In the genomic region with DNA sequence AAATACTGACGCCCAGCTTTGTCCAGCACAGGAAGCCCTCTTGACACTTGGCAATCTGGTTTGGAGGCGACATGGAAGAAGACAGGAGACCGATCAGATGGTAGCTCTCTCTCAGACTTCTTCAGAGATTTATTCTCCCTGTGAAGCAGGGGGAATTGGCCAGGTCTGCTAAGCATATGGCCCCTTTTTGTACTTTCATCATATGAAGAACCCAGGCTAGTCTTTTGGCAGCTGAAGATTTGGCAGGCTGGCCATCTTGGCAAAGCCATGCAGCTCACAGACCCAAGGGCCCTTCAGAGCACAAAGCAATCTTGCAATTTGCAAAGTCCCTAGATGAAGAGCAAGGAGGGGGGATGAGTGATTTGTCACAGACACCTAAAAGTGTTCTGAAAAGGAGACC, we compare ENCODE assay signal across 10 mouse cellular contexts.
A peak's percentile ranks its signal among the peaks of the same experiment; 100 is the strongest.
DNase-seq lines count a peak whose midpoint lies in the region; ATAC-seq lines count a peak whose summit lies in the region.
"Had no signal": no experiment of that assay in that cellular context is flagged by ENCODE, and none has a peak within 500 bp of the region (broad histone marks: within the 10 kb centered on the region; RNA-seq: fewer than 3 reads in every experiment).

No protein-coding gene starts in this region.

- 67% methylated on average over 3 of the region's 3 CpGs for WGBS in embryonic facial prominence, embryonic 14.5 days
- WGBS in embryonic facial prominence, embryonic 10.5 days: 76% methylated on average over 3 of the region's 3 CpGs

- no peak overlapping the region for H3K27ac ChIP-seq in embryonic facial prominence, embryonic 14.5 days (replicated peaks; ENCODE audit: low read depth, low read length)
- no peak overlapping the region for H3K27ac ChIP-seq in embryonic facial prominence, embryonic 10.5 days (replicated peaks)

- no peak for ATAC-seq in embryonic facial prominence, embryonic 14.5 days (ENCODE audit: low read depth)
- ATAC-seq in granulocyte monocyte progenitor cell, adult 5-6 weeks (replicated peaks; ENCODE audit: poor library complexity, severe bottlenecking): no peak

- H3K9me3 ChIP-seq in embryonic facial prominence, embryonic 14.5 days (ENCODE audit: control insufficient read depth, low read length): no peaks in the 10 kb centered on the region
- H3K9me3 ChIP-seq in embryonic facial prominence, embryonic 10.5 days: no peaks in the 10 kb centered on the region

- H3K36me3 ChIP-seq in embryonic facial prominence, embryonic 14.5 days (ENCODE audit: control insufficient read depth, insufficient read depth, low read length): no peaks in the 10 kb centered on the region
- no peaks in the 10 kb centered on the region for H3K36me3 ChIP-seq in embryonic facial prominence, embryonic 10.5 days (replicated peaks)

- H3K4me3 ChIP-seq in embryonic facial prominence, embryonic 14.5 days (ENCODE audit: low read depth, low read length): no peak overlapping the region
- H3K4me3 ChIP-seq in embryonic facial prominence, embryonic 10.5 days: no peak overlapping the region
- H3K4me3 ChIP-seq: erythroblast, embryonic 14.5 days; myocyte had no signal

- H3K27me3 ChIP-seq in embryonic facial prominence, embryonic 14.5 days (replicated peaks; ENCODE audit: control insufficient read depth, insufficient read depth, low read length): no peaks in the 10 kb centered on the region
- no peaks in the 10 kb centered on the region for H3K27me3 ChIP-seq in embryonic facial prominence, embryonic 10.5 days (replicated peaks; ENCODE audit: low read depth, poor library complexity, severe bottlenecking)

- no peaks in the 10 kb centered on the region for H3K4me1 ChIP-seq in embryonic facial prominence, embryonic 14.5 days (ENCODE audit: control insufficient read depth, insufficient read depth, low read length)
- no peaks in the 10 kb centered on the region for H3K4me1 ChIP-seq in embryonic facial prominence, embryonic 10.5 days

- no peak overlapping the region for H3K4me2 ChIP-seq in embryonic facial prominence, embryonic 14.5 days (ENCODE audit: low read depth, low read length)

- DNase-seq in embryonic facial prominence, embryonic 14.5 days (ENCODE audit: low spot score): peak; percentile 22
- DNase-seq in embryonic facial prominence, embryonic 10.5 days (ENCODE audit: low spot score): no peak
- DNase-seq in right cerebral cortex, postnatal 4 days: peak; percentile 7
- no peak for DNase-seq in right cerebral cortex, postnatal 14 days
- peak; percentile 3 for DNase-seq in layer of hippocampus, adult 11-12 months (ENCODE audit: low spot score)
- DNase-seq in Muller cell, postnatal 12 days (ENCODE audit: inconsistent ontology term): no peak
- no peak for DNase-seq in spleen, postnatal 4 days (ENCODE audit: low spot score in 2 of 2)

- H3K9ac ChIP-seq in embryonic facial prominence, embryonic 14.5 days (ENCODE audit: low read depth, low read length): no peak overlapping the region

Comparison
In these comparisons a context has a peak if more than half of its experiments do, and no peak if none do; other contexts are left out.
1. DNase-seq: peak in embryonic facial prominence, embryonic 14.5 days (single experiment), right cerebral cortex, postnatal 4 days (single experiment) and layer of hippocampus, adult 11-12 months (single experiment); none in embryonic facial prominence, embryonic 10.5 days (single experiment), right cerebral cortex, postnatal 14 days (single experiment), Muller cell, postnatal 12 days (single experiment) and spleen, postnatal 4 days (0 of 2).